Mouse (Mus musculus) mouse embryonic stem cell (cell line): ENCODE data around the gene Hpf1.

Experiments used
- in situ Hi-C, 2 experiments: fragments of 300-500 bp; cut with MboI; formaldehyde crosslinking; loops; 1 replicate in 1 of 2; 3 replicates in 1 of 2; pipeline ENCODE4 v1.14.3; 2019 to 2020; ENCODE audit warnings: low sequenced_read_pairs in 2 of 2, low pct_unique_long_range_greater_than_20kb in 1 of 2, mixed read lengths in 1 of 2; ENCODE audit not compliant: unreplicated experiment in 1 of 2

The Hpf1 gene

GRCm38 (mm10) chr8:60889843-60890519 is at the start of gene Hpf1:
TSS of gene Hpf1 (plus strand) at chr8:60890418.
- in situ Hi-C loops, result no loop called here

GRCm38 (mm10) chr8:60842388-60842787 is 47.8 kb upstream of the Hpf1 start:
- in situ Hi-C loops, result no loop called here

GRCm38 (mm10) chr8:60857559-60857958 is 32.7 kb upstream of the Hpf1 start:
- in situ Hi-C loops, result loop anchor here in 1 of 2 experiments (25.0 kb wide), 1 partner anchor 345 kb away; the partner anchor contains the start of genes Aadat and Gm10283

GRCm38 (mm10) chr8:60858091-60858490 is 32.1 kb upstream of the Hpf1 start:
- in situ Hi-C loops, result loop anchor here in 1 of 2 experiments (25.0 kb wide), 1 partner anchor 346 kb away; the partner anchor contains the start of genes Aadat and Gm10283

GRCm38 (mm10) chr8:60858911-60859476 is 31.2 kb upstream of the Hpf1 start:
- in situ Hi-C loops, result loop anchor here in 1 of 2 experiments (25.0 kb wide), 1 partner anchor 347 kb away; the partner anchor contains the start of genes Aadat and Gm10283

GRCm38 (mm10) chr8:60859605-60860004 is 30.6 kb upstream of the Hpf1 start:
- in situ Hi-C loops, result loop anchor here (10.0 to 25.0 kb wide), 3 partner anchors 245 to 355 kb away; partner anchors contain the start of genes Aadat (in 2 of the 2) and Gm10283 (in 2 of the 2)

GRCm38 (mm10) chr8:60860749-60861148 is 29.5 kb upstream of the Hpf1 start:
- in situ Hi-C loops, result loop anchor here (10.0 to 25.0 kb wide), 3 partner anchors 246 to 356 kb away; partner anchors contain the start of genes Aadat (in 2 of the 2) and Gm10283 (in 2 of the 2)

- in situ Hi-C loops, result loop anchor here (10.0 to 25.0 kb wide), 3 partner anchors 247 to 357 kb away; partner anchors contain the start of genes Aadat (in 2 of the 2) and Gm10283 (in 2 of the 2)
Observed at GRCm38 (mm10) chr8:60861783-60862182, 28.4 kb upstream of the Hpf1 start.

GRCm38 (mm10) chr8:60864875-60865274 is 25.3 kb upstream of the Hpf1 start:
- in situ Hi-C loops, result loop anchor here (5.0 to 25.0 kb wide), 4 partner anchors 233 to 360 kb away; partner anchors contain the start of genes Aadat (in 2 of the 2), Gm10283 (in 2 of the 2) and Mfap3l (in 1 of the 2)

- in situ Hi-C loops, result loop anchor here (5.0 to 25.0 kb wide), 4 partner anchors 233 to 361 kb away; partner anchors contain the start of genes Aadat (in 2 of the 2), Gm10283 (in 2 of the 2) and Mfap3l (in 1 of the 2)
Observed at GRCm38 (mm10) chr8:60865504-60866114, 24.6 kb upstream of the Hpf1 start.

- in situ Hi-C loops, result loop anchor here (5.0 to 25.0 kb wide), 4 partner anchors 235 to 363 kb away; partner anchors contain the start of genes Aadat (in 2 of the 2), Gm10283 (in 2 of the 2) and Mfap3l (in 1 of the 2)
Observed at GRCm38 (mm10) chr8:60867468-60868115, 22.6 kb upstream of the Hpf1 start.

- in situ Hi-C loops, result loop anchor here (5.0 to 25.0 kb wide), 4 partner anchors 236 to 364 kb away; partner anchors contain the start of genes Aadat (in 2 of the 2), Gm10283 (in 2 of the 2) and Mfap3l (in 1 of the 2)
Observed at GRCm38 (mm10) chr8:60868236-60868965, 21.8 kb upstream of the Hpf1 start.

GRCm38 (mm10) chr8:60869761-60870160 is 20.5 kb upstream of the Hpf1 start:
- in situ Hi-C loops, result loop anchor here (5.0 to 25.0 kb wide), 4 partner anchors 237 to 365 kb away; partner anchors contain the start of genes Aadat (in 2 of the 2), Gm10283 (in 2 of the 2) and Mfap3l (in 1 of the 2)

- in situ Hi-C loops, result loop anchor here in 1 of 2 experiments (25.0 kb wide), 1 partner anchor 358 kb away; the partner anchor contains the start of genes Aadat and Gm10283
Observed at GRCm38 (mm10) chr8:60870231-60871193, 19.7 kb upstream of the Hpf1 start.

GRCm38 (mm10) chr8:60878617-60879016 is 11.6 kb upstream of the Hpf1 start:
- in situ Hi-C loops, result no loop called here
